Mouse (Mus musculus) E14TG2a.4 (cell line): ENCODE results near the gene Sgpl1.
A peak's percentile ranks its signal among the peaks of the same experiment; 100 is the strongest.

Source experiments
- H3K27me3 ChIP-seq: 2 replicates; pipeline ENCODE4 v1.6.1; 2014; ENCODE audit warnings: low read length, control low read depth; ENCODE audit not compliant: insufficient read depth
- H3K36me3 ChIP-seq: 2 replicates; pipeline ENCODE4 v1.6.1; 2014; ENCODE audit warnings: low read length, control low read depth; ENCODE audit not compliant: insufficient read depth
- H3K4me1 ChIP-seq: replicated peaks from 2 replicates; pipeline ENCODE4 v1.6.1; 2014; ENCODE audit warnings: low read depth, low read length, control low read depth
- H3K4me3 ChIP-seq: replicated peaks from 2 replicates; pipeline ENCODE4 v1.5.1; 2014; ENCODE audit warnings: mild to moderate bottlenecking, low read length
- H3K9me3 ChIP-seq: 2 replicates; pipeline ENCODE4 v1.6.1; 2014; ENCODE audit warnings: low read length, control low read depth
- CTCF ChIP-seq: conservative IDR thresholded peaks from 2 replicates; pipeline ENCODE4 v1.5.1; 2014; ENCODE audit warnings: low read length
- NANOG ChIP-seq: IDR thresholded peaks from 2 replicates; pipeline ENCODE4 v1.6.1; 2014; ENCODE audit warnings: borderline replicate concordance, low read length, mixed read lengths
- POU5F1 ChIP-seq: IDR thresholded peaks from 2 replicates; pipeline ENCODE4 v1.6.1; 2014; ENCODE audit warnings: low read length, borderline replicate concordance

Sgpl1 gene

GRCm38 (mm10) chr10:61068436-61069192 is 78.9 kb downstream of the Sgpl1 start:
- no peaks in the 10 kb centered on the region for H3K9me3 ChIP-seq
- peak; percentile 65 for TF ChIP-seq CTCF
- TF ChIP-seq NANOG: no peak
- H3K4me3 ChIP-seq: 0 out of 2 replicates have a peak overlapping the region, but pooled peaks have one; percentile 29
- H3K27me3 ChIP-seq: peaks cover 17% of the 10 kb centered on the region
- no peaks in the 10 kb centered on the region for H3K36me3 ChIP-seq
- H3K4me1 ChIP-seq: peaks cover 54% of the 10 kb centered on the region

GRCm38 (mm10) chr10:61065287-61066005 is 82.1 kb downstream of the Sgpl1 start:
- no peaks in the 10 kb centered on the region for H3K9me3 ChIP-seq
- peak overlapping the region; percentile 70 for H3K4me3 ChIP-seq
- peaks cover 71% of the 10 kb centered on the region for H3K4me1 ChIP-seq
- H3K27me3 ChIP-seq: no peaks in the 10 kb centered on the region
- TF ChIP-seq NANOG (no peak), CTCF (no peak), POU5F1 (no peak)
- H3K36me3 ChIP-seq: no peaks in the 10 kb centered on the region

GRCm38 (mm10) chr10:61064635-61065034 is 82.9 kb downstream of the Sgpl1 start:
- H3K4me3 ChIP-seq: peak overlapping the region; percentile 70
- no peaks in the 10 kb centered on the region for H3K9me3 ChIP-seq
- no peaks in the 10 kb centered on the region for H3K36me3 ChIP-seq
- no peaks in the 10 kb centered on the region for H3K27me3 ChIP-seq
- TF ChIP-seq NANOG: no peak
- H3K4me1 ChIP-seq: peaks cover 78% of the 10 kb centered on the region

- no peaks in the 10 kb centered on the region for H3K9me3 ChIP-seq
- H3K4me1 ChIP-seq: peaks cover 79% of the 10 kb centered on the region
- no peak for TF ChIP-seq NANOG
- TF ChIP-seq CTCF: no peak
- no peak for TF ChIP-seq POU5F1
- H3K36me3 ChIP-seq: peaks cover 3% of the 10 kb centered on the region; the same call in 1 of the 2 replicates
- H3K27me3 ChIP-seq: no peaks in the 10 kb centered on the region
- H3K4me3 ChIP-seq: peak overlapping the region; percentile 70
These were observed 84.1 kb downstream of the Sgpl1 start for GRCm38 (mm10) chr10:61063271-61063864.

- peaks cover 22% of the 10 kb centered on the region for H3K9me3 ChIP-seq
- TF ChIP-seq CTCF (no peak), NANOG (no peak), POU5F1 (no peak)
- H3K36me3 ChIP-seq: peaks cover 30% of the 10 kb centered on the region
- H3K4me1 ChIP-seq: peaks cover 62% of the 10 kb centered on the region
- no peaks in the 10 kb centered on the region for H3K27me3 ChIP-seq
- peak overlapping the region; percentile 37; the same call in 1 of the 2 replicates for H3K4me3 ChIP-seq
These were observed 87.9 kb downstream of the Sgpl1 start for GRCm38 (mm10) chr10:61059543-61060110.

DNA sequence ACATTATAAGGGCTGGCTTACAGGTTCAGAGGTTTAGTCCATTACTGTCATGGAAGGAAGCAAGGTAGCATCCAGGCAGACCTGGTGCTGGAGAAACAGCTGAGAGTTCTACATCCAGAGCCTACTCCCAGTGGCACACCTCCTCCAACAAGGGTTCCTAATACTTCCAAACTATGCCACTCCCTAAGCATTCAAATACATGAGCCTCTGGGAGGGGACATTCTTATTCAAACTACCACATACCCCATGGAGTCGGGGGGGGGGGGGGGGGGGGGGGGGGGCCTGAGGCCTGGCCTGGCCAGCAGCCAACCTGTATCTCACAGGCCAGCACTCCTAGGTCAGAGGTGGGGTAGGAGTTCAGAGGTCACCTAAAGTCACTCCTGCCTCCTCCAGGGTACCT is 88.4 kb downstream of the Sgpl1 start:
- peaks cover 35% of the 10 kb centered on the region for H3K36me3 ChIP-seq
- H3K9me3 ChIP-seq: peaks cover 23% of the 10 kb centered on the region
- no peaks in the 10 kb centered on the region for H3K27me3 ChIP-seq
- no peak for TF ChIP-seq POU5F1
- no peak for TF ChIP-seq NANOG
- no peak for TF ChIP-seq CTCF
- H3K4me3 ChIP-seq: peak overlapping the region; percentile 37; the same call in 1 of the 2 replicates
- H3K4me1 ChIP-seq: peaks cover 57% of the 10 kb centered on the region

DNA sequence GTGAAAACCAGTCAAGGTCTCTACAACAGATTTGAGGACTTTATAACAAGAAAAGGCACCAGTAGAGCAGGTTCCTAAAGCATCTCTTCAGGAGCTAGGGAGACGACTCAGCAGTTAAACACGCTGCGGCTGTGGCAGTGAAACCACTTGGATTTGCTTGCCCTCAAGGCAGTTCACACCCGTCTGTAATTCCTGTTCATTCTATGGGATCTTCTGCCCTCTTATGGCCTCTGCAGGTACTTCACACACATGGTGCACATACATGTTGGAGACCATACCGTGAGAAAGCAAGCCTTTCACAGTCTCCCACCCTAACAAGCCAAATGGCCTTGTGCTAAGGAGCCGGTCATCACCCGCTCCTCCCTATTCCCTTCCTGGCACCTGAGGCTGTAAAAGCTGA is 90.8 kb downstream of the Sgpl1 start:
- no peaks in the 10 kb centered on the region for H3K27me3 ChIP-seq
- no peak overlapping the region for H3K4me3 ChIP-seq
- H3K9me3 ChIP-seq: peaks cover 32% of the 10 kb centered on the region
- TF ChIP-seq NANOG (no peak), CTCF (no peak; the same call in 1 of the 2 replicates), POU5F1 (no peak)
- H3K4me1 ChIP-seq: peaks cover 42% of the 10 kb centered on the region
- peaks cover 48% of the 10 kb centered on the region for H3K36me3 ChIP-seq

- peak; percentile 93 for TF ChIP-seq CTCF
- no peak for TF ChIP-seq NANOG
- Histone ChIP-seq H3K4me3 (no peak overlapping the region), H3K27me3 (0 out of 2 replicates have a peak, but pooled peaks cover 2% of the 10 kb centered on the region), H3K36me3 (peaks cover 72% of the 10 kb centered on the region), H3K9me3 (peaks cover 27% of the 10 kb centered on the region), H3K4me1 (peaks cover 16% of the 10 kb centered on the region)
These were observed 95.4 kb downstream of the Sgpl1 start for GRCm38 (mm10) chr10:61051993-61052613.
